8 mouse cellular contexts compared by ENCODE assay signal in the genomic region with DNA sequence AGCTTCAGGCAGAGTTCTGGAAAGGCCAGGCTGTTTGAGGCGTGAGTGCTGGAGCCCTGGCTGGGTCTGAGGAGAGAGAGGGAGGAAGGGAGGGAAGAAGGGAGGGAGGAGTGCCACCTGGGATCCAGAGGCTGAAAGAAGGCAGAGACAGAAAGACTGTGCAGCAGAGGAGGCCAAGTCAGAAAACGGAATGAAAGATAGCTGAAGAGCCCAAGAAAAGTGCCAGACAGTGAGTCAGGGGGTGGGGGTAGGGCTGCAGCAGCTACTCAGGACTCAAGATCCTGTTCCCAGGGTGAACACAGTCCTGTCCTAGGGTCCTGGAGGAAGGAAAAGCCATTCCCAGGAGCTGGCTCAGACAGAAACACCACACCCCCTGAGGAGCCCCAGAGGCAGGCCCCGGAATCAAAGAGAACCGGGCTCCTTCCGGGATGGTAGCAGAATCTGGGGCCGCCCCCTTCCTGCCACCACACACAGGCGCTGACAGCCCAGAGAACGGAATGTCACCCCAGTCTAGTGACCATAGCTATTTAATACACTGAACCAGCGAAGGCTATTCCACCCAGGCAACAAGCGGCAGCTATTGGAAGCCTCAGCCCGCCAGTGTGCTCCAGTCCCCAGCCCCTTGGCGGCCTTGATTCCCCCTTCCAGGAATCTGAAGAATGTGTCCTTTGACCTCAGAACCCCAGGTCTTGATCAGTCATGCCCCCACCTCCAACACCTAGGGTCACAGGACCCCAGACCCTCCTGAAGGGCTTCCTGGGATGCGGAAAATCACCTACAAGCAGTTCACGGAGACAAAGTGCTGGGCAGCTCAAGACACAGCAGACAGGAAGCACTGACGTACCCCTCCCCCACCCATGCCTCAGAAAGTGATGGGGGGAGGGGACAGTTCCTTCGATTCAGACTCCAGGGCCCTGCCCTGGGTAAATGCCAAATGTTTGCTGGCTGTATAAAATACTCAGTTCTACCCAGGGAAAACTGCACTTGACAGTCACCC. TPM values are rescaled to one million over a fixed set of nuclear protein-coding genes. Genes with fewer than 3 reads are reported as not detected.
DNase-seq lines count a peak whose midpoint lies in the region; ATAC-seq and TF ChIP-seq lines count a peak whose summit lies in the region.

No protein-coding gene starts in this region.

- H3K9ac ChIP-seq in neural tube, embryonic 12.5 days: 0 out of 2 replicates have a peak overlapping the region, but pooled peaks have one; percentile 21

- no peaks in the 10 kb centered on the region for H3K9me3 ChIP-seq in neural tube, embryonic 12.5 days

- no peaks in the 10 kb centered on the region for H3K27me3 ChIP-seq in kidney, adult 2 months (replicated peaks; ENCODE audit: control insufficient read depth, insufficient read depth, low read length)
- H3K27me3 ChIP-seq in neural tube, embryonic 12.5 days (replicated peaks): peaks cover 13% of the 10 kb centered on the region

- peaks cover 61% of the 10 kb centered on the region for H3K4me1 ChIP-seq in kidney, adult 2 months (ENCODE audit: control insufficient read depth, insufficient read depth, low read length)
- H3K4me1 ChIP-seq in neural tube, embryonic 12.5 days: peaks cover 53% of the 10 kb centered on the region

- H3K27ac ChIP-seq in kidney, adult 2 months (ENCODE audit: insufficient read depth, low read depth, low read length): peak overlapping the region; percentile 84
- H3K27ac ChIP-seq in neural tube, embryonic 12.5 days: peak overlapping the region; percentile 46; the same call in 1 of the 2 replicates

- no peaks in the 10 kb centered on the region for H3K36me3 ChIP-seq in kidney, adult 2 months (ENCODE audit: control insufficient read depth, insufficient read depth, low read length)
- H3K36me3 ChIP-seq in neural tube, embryonic 12.5 days: no peaks in the 10 kb centered on the region

- ATAC-seq in neural tube, embryonic 12.5 days (ENCODE audit: low FRiP score, low read depth): peak; percentile 30

- H3K4me2 ChIP-seq in neural tube, embryonic 12.5 days (replicated peaks): peak overlapping the region; percentile 88

- H3K4me3 ChIP-seq in kidney, adult 2 months (ENCODE audit: insufficient read depth, low read depth, low read length): peak overlapping the region; percentile 96
- H3K4me3 ChIP-seq in neural tube, embryonic 12.5 days: peak overlapping the region; percentile 20

- TF ChIP-seq POLR2A in kidney, adult 2 months (IDR thresholded peaks at IDR 0.05; ENCODE audit: low read depth, low read length): no peak

- 1% methylated on average over 16 of the region's 16 CpGs for WGBS in kidney, adult 2 months
- WGBS in neural tube, embryonic 12.5 days: 2% methylated on average over 16 of the region's 16 CpGs

- peak; percentile 81 to 82 for DNase-seq in B cell, adult 2 months
- DNase-seq in R1 (ENCODE audit: low read depth, low spot score): peak; percentile 87
- peak; percentile 82 for DNase-seq in embryo, embryonic 9.5 days (ENCODE audit: extremely low spot score)
- peak; percentile 90 to 94 for DNase-seq in heart, adult 9 months (ENCODE audit: low spot score in 2 of 2)
- peak; percentile 92 for DNase-seq in kidney, adult 2 months
- peak; percentile 87 to 92 for DNase-seq in lung, adult 18-20 months
- peak; percentile 90 for DNase-seq in thymus, postnatal 14 days

- TF ChIP-seq CTCF in kidney, adult 2 months (conservative IDR thresholded peaks at IDR 0.05; ENCODE audit: insufficient read depth, insufficient read length, low read depth, low read length): no peak

RNA-seq across cellular contexts. Expression of a gene that starts 3.0 kb away (rescaled TPM):
- polyA plus RNA-seq in kidney, adult 2 months (2012; rRNA removed): 14.8 and 24.2 TPM in 2 replicates
- 2.4 and 2.7 TPM in 2 replicates for polyA plus RNA-seq in neural tube, embryonic 12.5 days (2016; fragmentation: Nextera tagmentation; extraction: Ambion mirVana)

RNA-seq across cellular contexts. Expression of a gene that starts 41.9 kb away (rescaled TPM):
- polyA plus RNA-seq in kidney, adult 2 months (2012; rRNA removed): 0.18 and 0.94 TPM in 2 replicates
- polyA plus RNA-seq in neural tube, embryonic 12.5 days (2016; fragmentation: Nextera tagmentation; extraction: Ambion mirVana): 0.25 and 0.49 TPM in 2 replicates

RNA-seq across cellular contexts. Expression of a gene that starts 44.1 kb away (rescaled TPM):
- polyA plus RNA-seq in kidney, adult 2 months (2012; rRNA removed): 0.06 and 0.07 TPM in 2 replicates
- polyA plus RNA-seq in neural tube, embryonic 12.5 days (2016; fragmentation: Nextera tagmentation; extraction: Ambion mirVana): 0.28 and 0.38 TPM in 2 replicates

RNA-seq across cellular contexts. Expression of a gene that starts 44.1 kb away (rescaled TPM):
- 17.8 and 20.7 TPM in 2 replicates for polyA plus RNA-seq in kidney, adult 2 months (2012; rRNA removed)
- polyA plus RNA-seq in neural tube, embryonic 12.5 days (2016; fragmentation: Nextera tagmentation; extraction: Ambion mirVana): 22.6 and 23.8 TPM in 2 replicates

Comparison
In these comparisons a context has a peak if more than half of its experiments do, and no peak if none do; other contexts are left out.
1. Peak in every context shown above with its lines: DNase-seq, ATAC-seq, H3K4me3 ChIP-seq and H3K27ac ChIP-seq.